Comparison of ENCODE assay signal across 23 mouse cellular contexts in genomic region chr13:24467806-24468205, GRCm38 (mm10).
DNase-seq lines count a peak whose midpoint lies in the region; ATAC-seq and TF ChIP-seq lines count a peak whose summit lies in the region.
"Had no signal": no experiment of that assay in that cellular context is flagged by ENCODE, and none has a peak within 500 bp of the region (broad histone marks: within the 10 kb centered on the region; RNA-seq: fewer than 3 reads in every experiment).

No protein-coding gene starts in this region.

- no peak for ATAC-seq in liver, postnatal 0 days
- ATAC-seq in common myeloid progenitor, adult 5-6 weeks (replicated peaks; ENCODE audit: low read depth, poor library complexity, severe bottlenecking), result peak; percentile 73
- ATAC-seq in liver, embryonic 14.5 days (ENCODE audit: insufficient read depth), result peak; percentile 72; the same call in 1 of the 2 replicates
- no peak for ATAC-seq in forebrain, embryonic 15.5 days (replicated peaks)
- ATAC-seq: forebrain, postnatal 0 days; hindbrain, postnatal 0 days had no signal

- H3K27me3 ChIP-seq in liver, postnatal 0 days (ENCODE audit: insufficient read depth, low read length), result no peaks in the 10 kb centered on the region
- no peaks in the 10 kb centered on the region for H3K27me3 ChIP-seq in liver, embryonic 14.5 days (ENCODE audit: control insufficient read depth, insufficient read depth, low read length)
- H3K27me3 ChIP-seq in forebrain, embryonic 15.5 days, result no peaks in the 10 kb centered on the region
- H3K27me3 ChIP-seq: kidney, embryonic 15.5 days; limb, embryonic 15.5 days had no signal

- no peak overlapping the region for H3K4me3 ChIP-seq in liver, postnatal 0 days (ENCODE audit: low read depth, low read length)
- no peak overlapping the region for H3K4me3 ChIP-seq in liver, embryonic 14.5 days (ENCODE audit: insufficient read depth in 1 of 2, low read depth in 2 of 2, low read length in 2 of 2)
- H3K4me3 ChIP-seq in forebrain, embryonic 15.5 days, result no peak overlapping the region
- H3K4me3 ChIP-seq: forebrain, embryonic 10.5 days; hindbrain, embryonic 10.5 days; kidney, embryonic 15.5 days; limb, embryonic 15.5 days; midbrain, embryonic 10.5 days had no signal

- no peak for TF ChIP-seq CTCF in liver, postnatal 0 days (IDR thresholded peaks at IDR 0.05; ENCODE audit: low read depth)
- TF ChIP-seq CTCF in liver, embryonic 14.5 days (IDR thresholded peaks at IDR 0.05; ENCODE audit: low read depth), result no peak

- DNase-seq in liver, result peak; percentile 23
- DNase-seq in liver, postnatal 0 days, result no peak
- DNase-seq in liver, embryonic 14.5 days (ENCODE audit: low read depth in 3 of 3, low spot score in 3 of 3), result no peak
- DNase-seq in yolk sac, embryonic 10.5 days (ENCODE audit: low spot score), result no peak
- DNase-seq in spleen, postnatal 36 days (ENCODE audit: low spot score in 2 of 2), result no peak
- DNase-seq: adrenal gland, postnatal 25 days; cerebellum, adult 9-11 months; forebrain, postnatal 0 days; kidney, adult 11 months; kidney, postnatal 4 days; left cerebral cortex, postnatal 4 days; lung, postnatal 4 days; thymus, adult 2 months had no signal

- TF ChIP-seq EP300 in liver, postnatal 0 days (IDR thresholded peaks at IDR 0.05; ENCODE audit: low read depth), result no peak
- TF ChIP-seq EP300 in liver, embryonic 14.5 days (IDR thresholded peaks at IDR 0.05; ENCODE audit: low read depth), result peak; percentile 51

- no peaks in the 10 kb centered on the region for H3K4me1 ChIP-seq in liver, postnatal 0 days (ENCODE audit: insufficient read depth)
- peaks cover 0 to 20% of the 10 kb centered on the region in 2 experiments; a peak in 2 of 4 replicates for H3K4me1 ChIP-seq in liver, embryonic 14.5 days (replicated peaks; ENCODE audit: control insufficient read depth in 2 of 2, insufficient read depth in 2 of 2, low read length in 1 of 2)
- H3K4me1 ChIP-seq in forebrain, embryonic 15.5 days, result no peaks in the 10 kb centered on the region
- H3K4me1 ChIP-seq: kidney, embryonic 15.5 days; limb, embryonic 15.5 days had no signal

- H3K4me2 ChIP-seq in liver, postnatal 0 days (ENCODE audit: low read depth, low read length), result no peak overlapping the region
- no peak overlapping the region for H3K4me2 ChIP-seq in liver, embryonic 14.5 days (ENCODE audit: low read depth)
- H3K4me2 ChIP-seq in forebrain, embryonic 15.5 days (replicated peaks), result no peak overlapping the region
- H3K4me2 ChIP-seq: heart, embryonic 11.5 days; kidney, embryonic 15.5 days; limb, embryonic 15.5 days had no signal

- no peak overlapping the region for H3K9ac ChIP-seq in liver, postnatal 0 days (replicated peaks)
- H3K9ac ChIP-seq in liver, embryonic 14.5 days (replicated peaks), result no peak overlapping the region
- H3K9ac ChIP-seq in forebrain, embryonic 15.5 days (replicated peaks), result no peak overlapping the region
- H3K9ac ChIP-seq: forebrain, postnatal 0 days; kidney, embryonic 15.5 days; limb, embryonic 15.5 days had no signal

- WGBS in liver, postnatal 0 days (ENCODE audit: insufficient replicate concordance), result 47% methylated on average over 4 of the region's 4 CpGs
- WGBS in liver, embryonic 14.5 days (ENCODE audit: insufficient replicate concordance), result 16% methylated on average over 4 of the region's 4 CpGs
- 92% methylated on average over 4 of the region's 4 CpGs for WGBS in forebrain, embryonic 15.5 days

- peaks cover 6% of the 10 kb centered on the region; the same call in 1 of the 2 replicates for H3K36me3 ChIP-seq in liver, postnatal 0 days (replicated peaks; ENCODE audit: insufficient read depth, low read length)
- no peaks in the 10 kb centered on the region for H3K36me3 ChIP-seq in liver, embryonic 14.5 days (replicated peaks; ENCODE audit: control insufficient read depth, insufficient read depth, low read depth)
- no peaks in the 10 kb centered on the region for H3K36me3 ChIP-seq in forebrain, embryonic 15.5 days
- H3K36me3 ChIP-seq: forebrain, embryonic 10.5 days; hindbrain, embryonic 10.5 days; kidney, embryonic 15.5 days; limb, embryonic 15.5 days; midbrain, embryonic 10.5 days had no signal

- no peaks in the 10 kb centered on the region for H3K9me3 ChIP-seq in liver, postnatal 0 days (ENCODE audit: low read length)
- H3K9me3 ChIP-seq in liver, embryonic 14.5 days (ENCODE audit: control insufficient read depth, low read length), result no peaks in the 10 kb centered on the region
- no peaks in the 10 kb centered on the region for H3K9me3 ChIP-seq in forebrain, embryonic 15.5 days
- H3K9me3 ChIP-seq: forebrain, embryonic 10.5 days; hindbrain, embryonic 10.5 days; kidney, embryonic 15.5 days; limb, embryonic 15.5 days; midbrain, embryonic 10.5 days had no signal

- no peak overlapping the region for H3K27ac ChIP-seq in liver, postnatal 0 days (ENCODE audit: low read depth)
- no peak overlapping the region for H3K27ac ChIP-seq in liver, embryonic 14.5 days
- no peak overlapping the region for H3K27ac ChIP-seq in forebrain, embryonic 15.5 days (replicated peaks)
- H3K27ac ChIP-seq: forebrain, embryonic 10.5 days; hindbrain, embryonic 10.5 days; hindbrain, postnatal 0 days; kidney, embryonic 15.5 days; limb, embryonic 15.5 days; midbrain, embryonic 10.5 days; stomach, postnatal 0 days had no signal

Comparison
In these comparisons a context has a peak if more than half of its experiments do, and no peak if none do; other contexts are left out.
1. ATAC-seq: peak in common myeloid progenitor, adult 5-6 weeks (single experiment) and liver, embryonic 14.5 days (single experiment); none in liver, postnatal 0 days (single experiment) and forebrain, embryonic 15.5 days (single experiment).